Mouse (Mus musculus) brown adipose tissue, adult 24 weeks (tissue): ENCODE measurements at regions not wholly inside any gene's neighbourhood (a gene's known extent, or its start where the extent isn't known, plus 50 kb on each side); places are given as distances from the start of the nearest gene placed in this dataset.
"Not testable (repeated sequence)": the region's sequence is repeated elsewhere in the genome, so short reads cannot be mapped to it uniquely, and the experiment has no call there.

Experiments used
- H3K27ac ChIP-seq: fragments of 200-500 bp; replicated peaks from 2 replicates; pipeline ENCODE4 v1.5.1; 2012; ENCODE audit warnings: low read depth, mild to moderate bottlenecking, low read length
- H3K4me1 ChIP-seq: fragments of 200-500 bp; 2 replicates; pipeline ENCODE4 v1.6.1; 2012; ENCODE audit warnings: low read length, mixed read lengths; ENCODE audit not compliant: control insufficient read depth, insufficient read depth, insufficient read length
- H3K4me3 ChIP-seq: fragments of 200-500 bp; 2 replicates; pipeline ENCODE4 v1.5.1; 2012; ENCODE audit warnings: low read depth, mild to moderate bottlenecking, low read length, moderate library complexity; ENCODE audit not compliant: insufficient read depth

GRCm38 (mm10) chr14:27562564-27562963 is 54.3 kb upstream of the Ccdc66 start:
- peak overlapping the region; percentile 35 for H3K4me3 ChIP-seq
- not testable (repeated sequence) for H3K4me1 ChIP-seq, H3K27ac ChIP-seq

GRCm38 (mm10) chr14:27561974-27562373 is 53.7 kb upstream of the Ccdc66 start:
- H3K4me3 ChIP-seq, H3K27ac ChIP-seq, H3K4me1 ChIP-seq: not testable (repeated sequence)

GRCm38 (mm10) chr14:27560434-27560833 is 52.2 kb upstream of the Ccdc66 start:
- H3K4me3 ChIP-seq: no peak overlapping the region
- H3K27ac ChIP-seq: no peak overlapping the region
- no peaks in the 10 kb centered on the region for H3K4me1 ChIP-seq

- H3K27ac ChIP-seq: no peak overlapping the region
- no peaks in the 10 kb centered on the region for H3K4me1 ChIP-seq
- no peak overlapping the region for H3K4me3 ChIP-seq
These were observed 50.7 kb upstream of the Ccdc66 start for GRCm38 (mm10) chr14:27558794-27559491.
